ENCODE assay signal across 8 mouse cellular contexts in the genomic region with DNA sequence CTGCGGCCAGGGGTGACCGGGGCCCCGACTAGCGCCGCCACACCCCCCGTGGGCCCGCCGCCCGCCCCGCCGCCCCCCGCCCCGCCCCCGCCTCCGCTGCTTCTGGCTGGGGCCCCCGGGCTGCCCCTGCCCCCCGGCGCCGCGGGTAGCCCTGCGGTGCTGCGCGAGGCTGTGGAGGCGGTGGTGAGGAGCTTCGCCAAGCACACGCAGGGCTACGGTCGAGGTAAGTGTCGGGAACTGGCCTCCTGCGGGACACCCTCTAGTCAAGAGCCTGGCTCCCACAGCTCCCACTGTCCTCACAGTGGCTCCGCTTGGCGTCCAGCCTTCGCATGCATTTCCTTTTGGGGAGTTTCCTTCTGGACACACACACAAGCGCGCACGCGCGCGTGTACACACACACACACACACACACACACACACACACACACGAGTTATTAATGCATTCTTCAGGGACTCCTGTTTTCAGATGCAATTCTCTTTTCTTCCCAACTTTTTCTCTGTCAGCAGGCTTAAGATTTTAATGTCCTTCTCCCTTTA. TPM values are rescaled to one million over a fixed set of nuclear protein-coding genes. Genes with fewer than 3 reads are reported as not detected.
A peak's percentile ranks its signal among the peaks of the same experiment; 100 is the strongest.
DNase-seq lines count a peak whose midpoint lies in the region; ATAC-seq and TF ChIP-seq lines count a peak whose summit lies in the region.

No protein-coding gene starts in this region.

- H3K27ac ChIP-seq in ES-E14 (ENCODE audit: insufficient read depth, low read depth, low read length, poor library complexity, severe bottlenecking), result no peak overlapping the region
- peak overlapping the region; percentile 78 for H3K27ac ChIP-seq in forebrain, embryonic 11.5 days (ENCODE audit: low read depth, low read length)
- peak overlapping the region; percentile 89 for H3K27ac ChIP-seq in lung, postnatal 0 days (ENCODE audit: low read length)

- peak overlapping the region; percentile 70; the same call in 1 of the 2 replicates for H3K9ac ChIP-seq in ES-E14 (ENCODE audit: insufficient read depth, low read depth, low read length, poor library complexity, severe bottlenecking)
- peak overlapping the region; percentile 77 for H3K9ac ChIP-seq in forebrain, embryonic 11.5 days (ENCODE audit: low read length)
- H3K9ac ChIP-seq in lung, postnatal 0 days (replicated peaks; ENCODE audit: low read depth), result peak overlapping the region; percentile 35; the same call in 1 of the 2 replicates

- TF ChIP-seq CTCF in lung, postnatal 0 days (IDR thresholded peaks at IDR 0.05), result 0 out of 2 replicates have a peak, but pooled peaks have one; percentile 4

- H3K36me3 ChIP-seq in ES-E14 (ENCODE audit: control insufficient read depth, insufficient read depth, low read length, poor library complexity, severe bottlenecking), result no peaks in the 10 kb centered on the region
- no peaks in the 10 kb centered on the region for H3K36me3 ChIP-seq in forebrain, embryonic 11.5 days (ENCODE audit: control insufficient read depth, insufficient read depth, low read length)
- no peaks in the 10 kb centered on the region for H3K36me3 ChIP-seq in lung, postnatal 0 days (ENCODE audit: insufficient read depth, low read length)

- peak overlapping the region; percentile 68 to 82 for H3K4me3 ChIP-seq in ES-E14 (ENCODE audit: insufficient read depth in 1 of 2, low read depth in 1 of 2, low read length in 2 of 2, poor library complexity in 1 of 2, severe bottlenecking in 1 of 2)
- peak overlapping the region; percentile 88 for H3K4me3 ChIP-seq in forebrain, embryonic 11.5 days (ENCODE audit: low read depth, low read length)
- H3K4me3 ChIP-seq in lung, postnatal 0 days (ENCODE audit: low read depth, low read length), result peak overlapping the region; percentile 61

- H3K4me2 ChIP-seq in forebrain, embryonic 11.5 days (ENCODE audit: low read depth, low read length, severe bottlenecking), result peak overlapping the region; percentile 69
- peak overlapping the region; percentile 70 for H3K4me2 ChIP-seq in lung, postnatal 0 days (replicated peaks; ENCODE audit: low read depth, low read length)

- in situ Hi-C loops in ES-E14 (cut with MboI; ENCODE audit: low sequenced_read_pairs in 2 of 2, unreplicated experiment in 2 of 2), result no loop called here

- no peak for DNase-seq in ES-E14 (ENCODE audit: low read depth, low spot score)
- DNase-seq in adrenal gland, postnatal 14 days, result peak; percentile 78
- peak; percentile 80 for DNase-seq in forebrain, embryonic 11.5 days (ENCODE audit: low spot score)
- peak; percentile 88 to 90 for DNase-seq in heart, postnatal 10 days
- DNase-seq in kidney, postnatal 4 days, result peak; percentile 82 to 88
- peak; percentile 79 for DNase-seq in lung, postnatal 0 days (ENCODE audit: low spot score)
- DNase-seq in right cerebral cortex, postnatal 25 days, result peak; percentile 67
- DNase-seq in thymus, adult 18-20 months, result no peak

- peaks cover 10% of the 10 kb centered on the region for H3K27me3 ChIP-seq in forebrain, embryonic 11.5 days (ENCODE audit: control insufficient read depth, insufficient read depth, low read length)
- peaks cover 4% of the 10 kb centered on the region; the same call in 1 of the 2 replicates for H3K27me3 ChIP-seq in lung, postnatal 0 days (replicated peaks; ENCODE audit: insufficient read depth, low read length)

- H3K9me3 ChIP-seq in ES-E14 (ENCODE audit: control insufficient read depth, insufficient read depth, low read depth, low read length), result no peaks in the 10 kb centered on the region
- no peaks in the 10 kb centered on the region for H3K9me3 ChIP-seq in forebrain, embryonic 11.5 days (ENCODE audit: control insufficient read depth, low read length)
- H3K9me3 ChIP-seq in lung, postnatal 0 days (ENCODE audit: low read length), result no peaks in the 10 kb centered on the region

- intact Hi-C loops in heart, postnatal 10 days (cut with DNase I), result no loop called here

- ATAC-seq in forebrain, embryonic 11.5 days (replicated peaks; ENCODE audit: low FRiP score), result peak; percentile 71
- ATAC-seq in lung, postnatal 0 days, result peak; percentile 70

- TF ChIP-seq EP300 in lung, postnatal 0 days (IDR thresholded peaks at IDR 0.05), result no peak

- under 1% methylated on average over 26 of the region's 40 CpGs for WGBS in forebrain, embryonic 11.5 days
- 3% methylated on average over 21 of the region's 40 CpGs for WGBS in lung, postnatal 0 days

- H3K4me1 ChIP-seq in ES-E14 (ENCODE audit: control insufficient read depth in 2 of 2, insufficient read depth in 2 of 2, low read length in 2 of 2, poor library complexity in 1 of 2), result peaks cover 4 to 9% of the 10 kb centered on the region in 2 experiments; a peak in 3 of 4 replicates
- H3K4me1 ChIP-seq in forebrain, embryonic 11.5 days (replicated peaks; ENCODE audit: control insufficient read depth, insufficient read depth, low read length), result peaks cover 21% of the 10 kb centered on the region
- peaks cover 15% of the 10 kb centered on the region for H3K4me1 ChIP-seq in lung, postnatal 0 days (ENCODE audit: insufficient read depth, low read depth, low read length)

TF ChIP-seq in ES-E14, 5 proteins besides CTCF, POLR2A, EP300 and RAD21:
- no peak for TF ChIP-seq MAFK (IDR thresholded peaks at IDR 0.05; ENCODE audit: insufficient read depth, low read depth, low read length)
- TF ChIP-seq HCFC1 (IDR thresholded peaks at IDR 0.05; ENCODE audit: borderline replicate concordance, insufficient read depth, low read length), result no peak
- TF ChIP-seq ZNF384 (IDR thresholded peaks at IDR 0.05; ENCODE audit: low read depth, low read length), result no peak
- no peak for TF ChIP-seq ZC3H11A (IDR thresholded peaks at IDR 0.05; ENCODE audit: borderline replicate concordance, low read depth, low read length)
- no peak for TF ChIP-seq CHD2 (IDR thresholded peaks at IDR 0.05; ENCODE audit: low read depth, low read length)

RNA-seq across cellular contexts. Expression of gene Lix1l, which starts 0.4 kb away (rescaled TPM):
- 2.6 and 4.6 TPM in 2 replicates for total RNA-seq in ES-E14 (2012; rRNA removed)
- total RNA-seq in adrenal gland, postnatal 14 days (2021), result 29.1 and 29.6 TPM in 2 replicates
- 5.5 TPM in 2 replicates for polyA plus RNA-seq in forebrain, embryonic 11.5 days (2014; fragmentation: Nextera tagmentation; extraction: Ambion mirVana)
- 10 to 100 TPM; 40.1 to 54.6 TPM for total RNA-seq in heart, postnatal 10 days (2021)
- polyA plus RNA-seq in lung, postnatal 0 days (2015; fragmentation: Nextera tagmentation; extraction: Ambion mirVana), result 5.4 TPM in 2 replicates

RNA-seq across cellular contexts. Expression of gene Ankrd34a, which starts 4.9 kb away (rescaled TPM):
- 0.67 and 1.1 TPM in 2 replicates for total RNA-seq in ES-E14 (2012; rRNA removed)
- 0.49 and 0.70 TPM in 2 replicates for total RNA-seq in adrenal gland, postnatal 14 days (2021)
- polyA plus RNA-seq in forebrain, embryonic 11.5 days (2014; fragmentation: Nextera tagmentation; extraction: Ambion mirVana), result 1.9 and 2.4 TPM in 2 replicates
- total RNA-seq in heart, postnatal 10 days (2021), result 1 to 10 TPM; 2.0 to 5.5 TPM
- 0.18 and 0.37 TPM in 2 replicates for polyA plus RNA-seq in lung, postnatal 0 days (2015; fragmentation: Nextera tagmentation; extraction: Ambion mirVana)

RNA-seq across cellular contexts. Expression of gene Polr3gl, which starts 7.3 kb away (rescaled TPM):
- 5.7 and 8.1 TPM in 2 replicates for total RNA-seq in ES-E14 (2012; rRNA removed)
- total RNA-seq in adrenal gland, postnatal 14 days (2021), result 35.0 and 36.1 TPM in 2 replicates
- polyA plus RNA-seq in forebrain, embryonic 11.5 days (2014; fragmentation: Nextera tagmentation; extraction: Ambion mirVana), result 22.0 and 28.4 TPM in 2 replicates
- 10 to 100 TPM; 24.3 to 30.9 TPM for total RNA-seq in heart, postnatal 10 days (2021)
- 36.7 and 43.2 TPM in 2 replicates for polyA plus RNA-seq in lung, postnatal 0 days (2015; fragmentation: Nextera tagmentation; extraction: Ambion mirVana)

RNA-seq across cellular contexts. Expression of gene Gm16253, which starts 24.5 kb away (rescaled TPM):
- total RNA-seq in ES-E14 (2012; rRNA removed), result 1.8 and 2.0 TPM in 2 replicates
- total RNA-seq in adrenal gland, postnatal 14 days (2021), result not detected in 2 replicates
- polyA plus RNA-seq in forebrain, embryonic 11.5 days (2014; fragmentation: Nextera tagmentation; extraction: Ambion mirVana), result 1.0 TPM in 1 of 2 replicates, not detected in the other
- total RNA-seq in heart, postnatal 10 days (2021), result 1 to 10 TPM; 4.9 to 5.3 TPM
- polyA plus RNA-seq in lung, postnatal 0 days (2015; fragmentation: Nextera tagmentation; extraction: Ambion mirVana), result 0.73 and 0.78 TPM in 2 replicates

RNA-seq across cellular contexts. Expression of gene Rbm8a, which starts 28.4 kb away (rescaled TPM):
- 115 and 140 TPM in 2 replicates for total RNA-seq in ES-E14 (2012; rRNA removed)
- 95.0 and 98.6 TPM in 2 replicates for total RNA-seq in adrenal gland, postnatal 14 days (2021)
- polyA plus RNA-seq in forebrain, embryonic 11.5 days (2014; fragmentation: Nextera tagmentation; extraction: Ambion mirVana), result 198 and 199 TPM in 2 replicates
- 10 to 100 TPM; 47.9 to 55.9 TPM for total RNA-seq in heart, postnatal 10 days (2021)
- 90.3 and 91.4 TPM in 2 replicates for polyA plus RNA-seq in lung, postnatal 0 days (2015; fragmentation: Nextera tagmentation; extraction: Ambion mirVana)

Comparison
In these comparisons a context has a peak if more than half of its experiments do, and no peak if none do; other contexts are left out.
1. DNase-seq: peak in adrenal gland, postnatal 14 days (single experiment), forebrain, embryonic 11.5 days (single experiment), heart, postnatal 10 days (2 of 2), kidney, postnatal 4 days (2 of 2), lung, postnatal 0 days (single experiment) and right cerebral cortex, postnatal 25 days (single experiment); none in ES-E14 (single experiment) and thymus, adult 18-20 months (0 of 2).
2. Peak in every context shown above with its lines, with median percentiles within 50 percentile points of each other: H3K4me3 ChIP-seq and H3K9ac ChIP-seq.